ENCODE assay signal across 40 mouse cellular contexts in genomic region chr13:74000519-74000918, GRCm38 (mm10). TPM values are rescaled to one million over a fixed set of nuclear protein-coding genes. Genes with fewer than 3 reads are reported as not detected.
"Had no signal": no experiment of that assay in that cellular context is flagged by ENCODE, and none has a peak within 500 bp of the region (broad histone marks: within the 10 kb centered on the region; RNA-seq: fewer than 3 reads in every experiment).

No protein-coding gene starts in this region.

- H3K4me2 ChIP-seq: heart, embryonic 11.5 days; heart, embryonic 13.5 days; heart, embryonic 15.5 days; hindbrain, embryonic 12.5 days; hindbrain, embryonic 14.5 days; intestine, embryonic 15.5 days; limb, embryonic 12.5 days; liver, embryonic 11.5 days; liver, embryonic 13.5 days; liver, embryonic 15.5 days had no signal

- H3K9me3 ChIP-seq: heart, embryonic 13.5 days; heart, embryonic 15.5 days; hindbrain, embryonic 10.5 days; hindbrain, embryonic 12.5 days; intestine, embryonic 15.5 days; limb, embryonic 10.5 days; limb, embryonic 12.5 days; liver, embryonic 13.5 days; liver, embryonic 15.5 days had no signal

- H3K4me1 ChIP-seq: heart, embryonic 13.5 days; heart, embryonic 15.5 days; hindbrain, embryonic 10.5 days; hindbrain, embryonic 12.5 days; intestine, embryonic 15.5 days; limb, embryonic 10.5 days; limb, embryonic 12.5 days; liver, embryonic 13.5 days; liver, embryonic 15.5 days had no signal

- H3K4me3 ChIP-seq: gastrocnemius, adult 2 months; heart, adult 2 months; heart, embryonic 13.5 days; heart, embryonic 15.5 days; hindbrain, embryonic 10.5 days; hindbrain, embryonic 12.5 days; intestine, embryonic 15.5 days; left cerebral cortex, adult 2 months; limb, embryonic 10.5 days; limb, embryonic 12.5 days; liver, embryonic 13.5 days; liver, embryonic 15.5 days had no signal

- H3K27me3 ChIP-seq: hindbrain, embryonic 12.5 days; intestine, embryonic 15.5 days had no signal

- DNase-seq: gastrocnemius, adult 2 months; gastrocnemius, postnatal 10 days; gastrocnemius, postnatal 25 days; heart, adult 2 months; heart, postnatal 14 days; heart, postnatal 36 days; kidney, adult 18-20 months; kidney, adult 8-10 months; kidney, postnatal 10 days; kidney, postnatal 36 days; layer of hippocampus, adult 9-11 months; liver; liver, embryonic 13.5 days had no signal

- H3K27ac ChIP-seq: gastrocnemius, adult 2 months; heart, adult 2 months; heart, embryonic 13.5 days; heart, embryonic 15.5 days; hindbrain, embryonic 10.5 days; hindbrain, embryonic 12.5 days; hindbrain, embryonic 14.5 days; intestine, embryonic 15.5 days; left cerebral cortex, adult 2 months; limb, embryonic 10.5 days; limb, embryonic 12.5 days; liver, embryonic 13.5 days; liver, embryonic 15.5 days had no signal

- ATAC-seq: hindbrain, embryonic 16.5 days; inflammation-experienced regulatory T-cells, adult 6 months; intestine, embryonic 15.5 days; intestine, postnatal 0 days had no signal

- H3K36me3 ChIP-seq: heart, embryonic 13.5 days; heart, embryonic 15.5 days; hindbrain, embryonic 10.5 days; hindbrain, embryonic 12.5 days; intestine, embryonic 15.5 days; limb, embryonic 10.5 days; limb, embryonic 12.5 days; liver, embryonic 13.5 days; liver, embryonic 15.5 days had no signal

- H3K9ac ChIP-seq: heart, embryonic 13.5 days; heart, embryonic 15.5 days; hindbrain, embryonic 12.5 days; hindbrain, embryonic 14.5 days; intestine, embryonic 15.5 days; limb, embryonic 12.5 days; liver, embryonic 13.5 days; liver, embryonic 15.5 days had no signal

RNA-seq across cellular contexts. Expression of gene Tppp, which starts 8.7 kb away (rescaled TPM):
- total RNA-seq: granulocyte monocyte progenitor cell, adult 5-6 weeks had no signal

RNA-seq across cellular contexts. Expression of gene Zdhhc11, which starts 36.9 kb away (rescaled TPM):
- total RNA-seq: gastrocnemius, adult 2 months; gastrocnemius, postnatal 10 days; gastrocnemius, postnatal 25 days; gastrocnemius, postnatal 4 days; granulocyte monocyte progenitor cell, adult 5-6 weeks; heart, adult 2 months; heart, postnatal 14 days; heart, postnatal 36 days; layer of hippocampus, adult 18-20 months; layer of hippocampus, adult 8-10 months; layer of hippocampus, postnatal 25 days; left cerebral cortex, adult 2 months; left cerebral cortex, postnatal 14 days; left cerebral cortex, postnatal 36 days had no signal
- polyA plus RNA-seq: heart, adult 2 months; heart, embryonic 11.5 days; heart, embryonic 13.5 days; heart, embryonic 15.5 days; heart, postnatal 0 days; hindbrain, embryonic 10.5 days; hindbrain, embryonic 12.5 days; hindbrain, embryonic 14.5 days; hindbrain, embryonic 16.5 days; inflammation-experienced regulatory T-cells, adult 6 months; intestine, embryonic 15.5 days; intestine, postnatal 0 days; kidney, embryonic 14.5 days; kidney, embryonic 16.5 days; large intestine, adult 2 months; limb, embryonic 10.5 days; limb, embryonic 12.5 days; limb, embryonic 14.5 days; liver, embryonic 11.5 days; liver, embryonic 13.5 days; liver, embryonic 15.5 days had no signal
